Mouse (Mus musculus): ENCODE measurements around the gene Ints6. TPM values are rescaled to one million over a fixed set of nuclear protein-coding genes. Genes with fewer than 3 reads are reported as not detected.

Ints6 gene
- polyA plus RNA-seq, 1 experiment from 2014 or later = 26.9 TPM

GRCm38 (mm10) chr14:62733666-62734065 lies 27.3 kb downstream of the Ints6 start:
- 78% methylated on average over 2 of the region's 2 CpGs for WGBS (ENCODE audit: insufficient replicate concordance)
- Histone ChIP-seq H3K9me3 (replicated peaks) (no peaks in the 10 kb centered on the region), H3K27ac (no peak overlapping the region), H3K4me3 (no peak overlapping the region), H3K27me3 (replicated peaks) (no peaks in the 10 kb centered on the region), H3K9ac (no peak overlapping the region), H3K36me3 (peaks cover 55% of the 10 kb centered on the region), H3K4me1 (peaks cover 4% of the 10 kb centered on the region; the same call in 1 of the 2 replicates), H3K4me2 (no peak overlapping the region)
- ATAC-seq = no peak

GRCm38 (mm10) chr14:62731902-62732301 lies 29.1 kb downstream of the Ints6 start:
- Histone ChIP-seq H3K9ac (no peak overlapping the region), H3K27ac (no peak overlapping the region), H3K4me2 (no peak overlapping the region), H3K4me1 (peaks cover 4% of the 10 kb centered on the region; the same call in 1 of the 2 replicates), H3K36me3 (peaks cover 43% of the 10 kb centered on the region), H3K9me3 (replicated peaks) (no peaks in the 10 kb centered on the region), H3K27me3 (replicated peaks) (no peaks in the 10 kb centered on the region), H3K4me3 (no peak overlapping the region)
- 50% methylated on average over 1 of the region's 1 CpGs for WGBS (ENCODE audit: insufficient replicate concordance)
- ATAC-seq = no peak

- Histone ChIP-seq H3K9me3 (replicated peaks) (no peaks in the 10 kb centered on the region), H3K9ac (no peak overlapping the region), H3K27me3 (replicated peaks) (no peaks in the 10 kb centered on the region), H3K4me1 (0 out of 2 replicates have a peak, but pooled peaks cover 4% of the 10 kb centered on the region), H3K4me2 (no peak overlapping the region), H3K36me3 (peaks cover 33% of the 10 kb centered on the region), H3K27ac (no peak overlapping the region), H3K4me3 (no peak overlapping the region)
- no peak for ATAC-seq
Measured at GRCm38 (mm10) chr14:62724560-62724959, 36.4 kb downstream of the Ints6 start.

- peaks cover 36% of the 10 kb centered on the region for H3K36me3 ChIP-seq
Measured at GRCm38 (mm10) chr14:62721625-62722024, 39.3 kb downstream of the Ints6 start.

GRCm38 (mm10) chr14:62718161-62718560 lies 42.8 kb downstream of the Ints6 start:
- Histone ChIP-seq H3K9me3 (replicated peaks) (no peaks in the 10 kb centered on the region), H3K27me3 (replicated peaks) (no peaks in the 10 kb centered on the region), H3K36me3 (peaks cover 44% of the 10 kb centered on the region), H3K4me2 (no peak overlapping the region), H3K9ac (no peak overlapping the region), H3K4me3 (no peak overlapping the region), H3K4me1 (0 out of 2 replicates have a peak, but pooled peaks cover 4% of the 10 kb centered on the region), H3K27ac (no peak overlapping the region)
- 76% methylated on average over 2 of the region's 2 CpGs for WGBS (ENCODE audit: insufficient replicate concordance)
- ATAC-seq = no peak

More at GRCm38 (mm10) chr14:62721625-62722024, 39.3 kb downstream of the Ints6 start:
- 0 out of 2 replicates have a peak, but pooled peaks cover 4% of the 10 kb centered on the region for H3K4me1 ChIP-seq
- H3K9me3 ChIP-seq (replicated peaks) = no peaks in the 10 kb centered on the region
- H3K4me3 ChIP-seq = no peak overlapping the region
- WGBS (ENCODE audit: insufficient replicate concordance) = 90% methylated on average over 1 of the region's 1 CpGs
- H3K27me3 ChIP-seq (replicated peaks) = no peaks in the 10 kb centered on the region
- no peak overlapping the region for H3K4me2 ChIP-seq
- no peak overlapping the region for H3K27ac ChIP-seq
- no peak for ATAC-seq
- no peak overlapping the region for H3K9ac ChIP-seq

GRCm38 (mm10) chr14:62673646-62674045 lies 87.3 kb downstream of the Ints6 start:
- Histone ChIP-seq H3K27ac (no peak overlapping the region), H3K9ac (no peak overlapping the region), H3K36me3 (no peaks in the 10 kb centered on the region), H3K4me3 (no peak overlapping the region), H3K4me2 (no peak overlapping the region), H3K4me1 (no peaks in the 10 kb centered on the region), H3K27me3 (replicated peaks) (no peaks in the 10 kb centered on the region), H3K9me3 (replicated peaks) (no peaks in the 10 kb centered on the region)
- WGBS (ENCODE audit: insufficient replicate concordance) = 62% methylated on average over 3 of the region's 3 CpGs
- ATAC-seq = no peak

GRCm38 (mm10) chr14:62664976-62665673 lies 95.8 kb downstream of the Ints6 start:
- no peaks in the 10 kb centered on the region for H3K4me1 ChIP-seq
- H3K4me3 ChIP-seq = no peak overlapping the region
- no peak overlapping the region for H3K4me2 ChIP-seq
- H3K27ac ChIP-seq = no peak overlapping the region
- WGBS (ENCODE audit: insufficient replicate concordance) = 47% methylated on average over 9 of the region's 9 CpGs
- H3K36me3 ChIP-seq = no peaks in the 10 kb centered on the region
- H3K9me3 ChIP-seq (replicated peaks) = no peaks in the 10 kb centered on the region
- H3K27me3 ChIP-seq (replicated peaks) = no peaks in the 10 kb centered on the region
- ATAC-seq = no peak
- no peak overlapping the region for H3K9ac ChIP-seq

GRCm38 (mm10) chr14:62663367-62663766 lies 97.6 kb downstream of the Ints6 start, which contains the start of gene Serpine3:
Gene Serpine3, plus strand, starts transcription at chr14:62663667.
- ATAC-seq = no peak
- H3K4me2 ChIP-seq = no peak within 1 kb of the TSS
- 75% methylated on average over 8 of the region's 8 CpGs for WGBS (ENCODE audit: insufficient replicate concordance)
- H3K4me3 ChIP-seq = no peak within 1 kb of the TSS
- no peak within 1 kb of the TSS for H3K9ac ChIP-seq
- no peaks in the 10 kb centered on the region for H3K36me3 ChIP-seq
- no peaks in the 10 kb centered on the region for H3K4me1 ChIP-seq
- no peaks in the 10 kb centered on the region for H3K27me3 ChIP-seq (replicated peaks)
- no peak within 1 kb of the TSS for H3K27ac ChIP-seq
- H3K9me3 ChIP-seq (replicated peaks) = no peaks in the 10 kb centered on the region

- no peaks in the 10 kb centered on the region for H3K4me1 ChIP-seq
- no peak overlapping the region for H3K4me2 ChIP-seq
- H3K27ac ChIP-seq = no peak overlapping the region
- no peak overlapping the region for H3K9ac ChIP-seq
- 74% methylated on average over 6 of the region's 6 CpGs for WGBS (ENCODE audit: insufficient replicate concordance)
- H3K36me3 ChIP-seq = no peaks in the 10 kb centered on the region
- ATAC-seq = no peak
- H3K27me3 ChIP-seq (replicated peaks) = no peaks in the 10 kb centered on the region
- no peaks in the 10 kb centered on the region for H3K9me3 ChIP-seq (replicated peaks)
- H3K4me3 ChIP-seq = no peak overlapping the region
Measured at GRCm38 (mm10) chr14:62662381-62662780, 98.6 kb downstream of the Ints6 start.

GRCm38 (mm10) chr14:62657469-62657868 lies 103.5 kb downstream of the Ints6 start:
- WGBS (ENCODE audit: insufficient replicate concordance) = 52% methylated on average over 3 of the region's 3 CpGs
- no peak for ATAC-seq
- H3K9ac ChIP-seq = no peak overlapping the region
- H3K36me3 ChIP-seq = no peaks in the 10 kb centered on the region
- H3K4me2 ChIP-seq = no peak overlapping the region
- no peaks in the 10 kb centered on the region for H3K9me3 ChIP-seq (replicated peaks)
- no peaks in the 10 kb centered on the region for H3K4me1 ChIP-seq
- H3K27me3 ChIP-seq (replicated peaks) = no peaks in the 10 kb centered on the region
- H3K27ac ChIP-seq = no peak overlapping the region
- H3K4me3 ChIP-seq = no peak overlapping the region

GRCm38 (mm10) chr14:62655996-62656395 lies 105.0 kb downstream of the Ints6 start:
- no peaks in the 10 kb centered on the region for H3K4me1 ChIP-seq
- H3K27me3 ChIP-seq (replicated peaks) = no peaks in the 10 kb centered on the region
- WGBS (ENCODE audit: insufficient replicate concordance) = 68% methylated on average over 7 of the region's 7 CpGs
- no peak overlapping the region for H3K27ac ChIP-seq
- no peaks in the 10 kb centered on the region for H3K9me3 ChIP-seq (replicated peaks)
- no peak for ATAC-seq
- no peak overlapping the region for H3K9ac ChIP-seq
- H3K4me3 ChIP-seq = no peak overlapping the region
- no peak overlapping the region for H3K4me2 ChIP-seq
- no peaks in the 10 kb centered on the region for H3K36me3 ChIP-seq

- no peak overlapping the region for H3K4me3 ChIP-seq
- 61% methylated on average over 3 of the region's 3 CpGs for WGBS (ENCODE audit: insufficient replicate concordance)
- no peak overlapping the region for H3K4me2 ChIP-seq
- H3K27me3 ChIP-seq (replicated peaks) = no peaks in the 10 kb centered on the region
- no peaks in the 10 kb centered on the region for H3K9me3 ChIP-seq (replicated peaks)
- H3K27ac ChIP-seq = no peak overlapping the region
- ATAC-seq = no peak
- H3K9ac ChIP-seq = no peak overlapping the region
- H3K4me1 ChIP-seq = no peaks in the 10 kb centered on the region
- H3K36me3 ChIP-seq = no peaks in the 10 kb centered on the region
Measured at GRCm38 (mm10) chr14:62651771-62652170, 109.2 kb downstream of the Ints6 start.

GRCm38 (mm10) chr14:62650376-62650775 lies 110.6 kb downstream of the Ints6 start:
- no peak overlapping the region for H3K4me3 ChIP-seq
- no peaks in the 10 kb centered on the region for H3K4me1 ChIP-seq
- no peaks in the 10 kb centered on the region for H3K36me3 ChIP-seq
- no peak overlapping the region for H3K9ac ChIP-seq
- H3K27me3 ChIP-seq (replicated peaks) = no peaks in the 10 kb centered on the region
- 49% methylated on average over 3 of the region's 3 CpGs for WGBS (ENCODE audit: insufficient replicate concordance)
- no peak overlapping the region for H3K4me2 ChIP-seq
- H3K27ac ChIP-seq = no peak overlapping the region
- no peak for ATAC-seq
- H3K9me3 ChIP-seq (replicated peaks) = no peaks in the 10 kb centered on the region
